ENCODE assay signal across 10 mouse cellular contexts in genomic region chr5:147877520-147877919, GRCm38 (mm10). TPM values are rescaled to one million over a fixed set of nuclear protein-coding genes. Genes with fewer than 3 reads are reported as not detected.
DNase-seq lines count a peak whose midpoint lies in the region; ATAC-seq and TF ChIP-seq lines count a peak whose summit lies in the region.
"Had no signal": no experiment of that assay in that cellular context is flagged by ENCODE, and none has a peak within 500 bp of the region (broad histone marks: within the 10 kb centered on the region; RNA-seq: fewer than 3 reads in every experiment).

No protein-coding gene starts in this region.

- no peak overlapping the region for H3K4me2 ChIP-seq in neural tube, embryonic 15.5 days

- H3K79me2 ChIP-seq in MEL (ENCODE audit: control insufficient read depth, insufficient read depth, low read length, poor library complexity) = no peaks in the 10 kb centered on the region

- peaks cover 5% of the 10 kb centered on the region for H3K4me1 ChIP-seq in lung, adult 2 months (ENCODE audit: control insufficient read depth, insufficient read depth, low read length)
- no peaks in the 10 kb centered on the region for H3K4me1 ChIP-seq in MEL (ENCODE audit: control insufficient read depth in 1 of 2, insufficient read depth in 2 of 2, low read length in 2 of 2)
- no peaks in the 10 kb centered on the region for H3K4me1 ChIP-seq in neural tube, embryonic 15.5 days

- peak; percentile 22 for DNase-seq in embryo, embryonic 11 days
- DNase-seq in embryo, embryonic 9.5 days (ENCODE audit: extremely low spot score) = no peak
- no peak for DNase-seq in lung, adult 2 months
- DNase-seq in lung, adult 18-20 months = no peak
- peak; percentile 70 for DNase-seq in MEL (ENCODE audit: low read depth, low spot score)
- DNase-seq in adrenal gland, adult 18-20 months (ENCODE audit: low spot score in 2 of 2) = no peak
- DNase-seq: gastrocnemius, postnatal 36 days; spleen, adult 18-20 months had no signal

- peak; percentile 56 for TF ChIP-seq CTCF in lung, adult 2 months (IDR thresholded peaks at IDR 0.05; ENCODE audit: insufficient read depth, low read length)
- TF ChIP-seq CTCF in MEL (IDR thresholded peaks at IDR 0.05 in 2 of 3, conservative IDR thresholded peaks at IDR 0.05 in 1 of 3; ENCODE audit: control insufficient read depth in 1 of 3, insufficient read depth in 1 of 3, low read depth in 2 of 3, low read length in 3 of 3, poor library complexity in 1 of 3, severe bottlenecking in 1 of 3) = peak; percentile 68 to 72 (median 72)

- H3K36me3 ChIP-seq in MEL (ENCODE audit: control insufficient read depth in 1 of 2, insufficient read depth in 2 of 2, low read length in 2 of 2) = peaks cover 0 to 7% of the 10 kb centered on the region in 2 experiments; a peak in 2 of 4 replicates
- H3K36me3 ChIP-seq in neural tube, embryonic 15.5 days = peaks cover 79% of the 10 kb centered on the region

- TF ChIP-seq EP300 in MEL (IDR thresholded peaks at IDR 0.05; ENCODE audit: low read depth in 1 of 2, low read length in 2 of 2) = no peak

- no peak overlapping the region for H3K27ac ChIP-seq in MEL (ENCODE audit: control insufficient read depth, low read depth, low read length)
- no peak overlapping the region for H3K27ac ChIP-seq in neural tube, embryonic 15.5 days (replicated peaks)

- 67% methylated on average over 6 of the region's 6 CpGs for WGBS in lung, adult 2 months
- 84% methylated on average over 6 of the region's 6 CpGs for WGBS in neural tube, embryonic 15.5 days

- H3K4me3 ChIP-seq in lung, adult 2 months (replicated peaks; ENCODE audit: extremely low read depth, low read depth, low read length) = no peak overlapping the region
- no peak overlapping the region for H3K4me3 ChIP-seq in MEL (ENCODE audit: control insufficient read depth in 1 of 2, insufficient read depth in 1 of 2, low read depth in 2 of 2, low read length in 2 of 2)
- H3K4me3 ChIP-seq in neural tube, embryonic 15.5 days (replicated peaks) = no peak overlapping the region

- no peaks in the 10 kb centered on the region for H3K9me3 ChIP-seq in MEL (replicated peaks; ENCODE audit: insufficient read depth, low read length)
- no peaks in the 10 kb centered on the region for H3K9me3 ChIP-seq in neural tube, embryonic 15.5 days (replicated peaks)

- TF ChIP-seq RAD21 in MEL (IDR thresholded peaks at IDR 0.05; ENCODE audit: low read depth, low read length) = peak; percentile 18

- no peak for TF ChIP-seq POLR2A in lung, adult 2 months (IDR thresholded peaks at IDR 0.05; ENCODE audit: borderline replicate concordance, extremely low read depth, low read depth, low read length)
- TF ChIP-seq POLR2A in MEL (IDR thresholded peaks at IDR 0.05; ENCODE audit: control insufficient read depth in 1 of 2, insufficient read depth in 1 of 2, low read depth in 1 of 2, low read length in 2 of 2, poor library complexity in 1 of 2) = peak in 1 of 2 experiments; percentile 43; a peak in 1 of 4 replicates

- no peak overlapping the region for H3K9ac ChIP-seq in MEL (ENCODE audit: control insufficient read depth, low read depth, low read length, poor library complexity, severe bottlenecking)
- H3K9ac ChIP-seq in neural tube, embryonic 15.5 days (replicated peaks) = no peak overlapping the region

- ATAC-seq in megakaryocyte progenitor cell, adult 5-6 weeks (replicated peaks; ENCODE audit: poor library complexity) = peak; percentile 30; the same call in 1 of the 2 replicates
- ATAC-seq in neural tube, embryonic 15.5 days (ENCODE audit: low FRiP score) = no peak

- no peaks in the 10 kb centered on the region for H3K27me3 ChIP-seq in MEL (ENCODE audit: control insufficient read depth in 1 of 2, insufficient read depth in 2 of 2, low read length in 2 of 2)
- H3K27me3 ChIP-seq in neural tube, embryonic 15.5 days (replicated peaks) = no peaks in the 10 kb centered on the region

TF ChIP-seq in MEL, 35 proteins besides CTCF, POLR2A, EP300 and RAD21:
- TF ChIP-seq CHD1 (IDR thresholded peaks at IDR 0.05; ENCODE audit: low read depth, low read length) = no peak
- TF ChIP-seq NRF1 (IDR thresholded peaks at IDR 0.05; ENCODE audit: insufficient read depth, low read depth, low read length, poor library complexity, severe bottlenecking) = no peak
- no peak for TF ChIP-seq TAL1 (IDR thresholded peaks at IDR 0.05; ENCODE audit: low read length)
- TF ChIP-seq RCOR1 (IDR thresholded peaks at IDR 0.05; ENCODE audit: low read depth, low read length) = no peak
- no peak for TF ChIP-seq TBP (IDR thresholded peaks at IDR 0.05; ENCODE audit: low read depth, low read length)
- TF ChIP-seq MAZ (IDR thresholded peaks at IDR 0.05; ENCODE audit: low read depth, low read length) = no peak
- TF ChIP-seq SIN3A (IDR thresholded peaks at IDR 0.05; ENCODE audit: low read length) = no peak
- no peak for TF ChIP-seq BHLHE40 (IDR thresholded peaks at IDR 0.05; ENCODE audit: borderline replicate concordance, low read depth, low read length)
- TF ChIP-seq ZNF384 (IDR thresholded peaks at IDR 0.05; ENCODE audit: low read depth, low read length) = no peak
- TF ChIP-seq UBTF (IDR thresholded peaks at IDR 0.05; ENCODE audit: borderline replicate concordance, insufficient read depth, low read depth, low read length) = no peak
- no peak for TF ChIP-seq MYC (IDR thresholded peaks at IDR 0.05; ENCODE audit: low read depth, low read length)
- no peak for TF ChIP-seq ETS1 (IDR thresholded peaks at IDR 0.05; ENCODE audit: low read depth, low read length)
- peak; percentile 43 for TF ChIP-seq SMC3 (IDR thresholded peaks at IDR 0.05; ENCODE audit: low read depth, low read length)
- TF ChIP-seq ZMIZ1 (IDR thresholded peaks at IDR 0.05; ENCODE audit: low read depth, low read length) = no peak
- peak; percentile 28; the same call in 1 of the 2 replicates for TF ChIP-seq ELF1 (IDR thresholded peaks at IDR 0.05; ENCODE audit: low read depth, low read length)
TF ChIP-seq in MEL: peak in this region for 2.

RNA-seq across cellular contexts. Expression of gene Slc46a3, which starts 17.1 kb away (rescaled TPM):
- 41.4 and 46.5 TPM in 2 replicates for polyA plus RNA-seq in lung, adult 2 months (2012; rRNA removed)
- 2.5 and 3.0 TPM in 2 replicates for total RNA-seq in MEL (2012; rRNA removed)
- polyA plus RNA-seq in MEL (2012; ENCODE audit: insufficient read depth in 1 of 2, insufficient read length in 2 of 2, low read depth in 1 of 2, low replicate concordance in 2 of 2, missing spikeins in 1 of 2) = 1 to 10 TPM in 1 of 2 experiments, not detected in 1; 7.7 TPM
- total RNA-seq in megakaryocyte progenitor cell, adult 5-6 weeks (2015) = 3.9 and 4.5 TPM in 2 replicates
- 1.6 and 3.9 TPM in 2 replicates for total RNA-seq in megakaryocyte progenitor cell, adult 5-6 weeks (2017)
- total RNA-seq in adrenal gland, adult 18-20 months (2021) = 10 to 100 TPM; 10.3 to 13.0 TPM
- polyA plus RNA-seq in neural tube, embryonic 15.5 days (2015; fragmentation: Nextera tagmentation; extraction: Ambion mirVana) = 5.1 and 5.5 TPM in 2 replicates

RNA-seq across cellular contexts. Expression of gene Pomp, which starts 17.3 kb away (rescaled TPM):
- 33.9 and 47.1 TPM in 2 replicates for polyA plus RNA-seq in lung, adult 2 months (2012; rRNA removed)
- total RNA-seq in MEL (2012; rRNA removed) = 324 and 348 TPM in 2 replicates
- polyA plus RNA-seq in MEL (2012; ENCODE audit: insufficient read depth in 1 of 2, insufficient read length in 2 of 2, low read depth in 1 of 2, low replicate concordance in 2 of 2, missing spikeins in 1 of 2) = 100 to 1,000 TPM in 1 of 2 experiments, not detected in 1; 500 TPM
- total RNA-seq in megakaryocyte progenitor cell, adult 5-6 weeks (2015) = 194 and 211 TPM in 2 replicates
- 141 and 205 TPM in 2 replicates for total RNA-seq in megakaryocyte progenitor cell, adult 5-6 weeks (2017)
- 100 to 1,000 TPM; 159 to 222 TPM for total RNA-seq in adrenal gland, adult 18-20 months (2021)
- 497 and 516 TPM in 2 replicates for polyA plus RNA-seq in neural tube, embryonic 15.5 days (2015; fragmentation: Nextera tagmentation; extraction: Ambion mirVana)

Comparison
In these comparisons a context has a peak if more than half of its experiments do, and no peak if none do; other contexts are left out.
1. DNase-seq: peak in embryo, embryonic 11 days (single experiment) and MEL (single experiment); none in embryo, embryonic 9.5 days (single experiment), lung, adult 2 months (single experiment), lung, adult 18-20 months (0 of 2) and adrenal gland, adult 18-20 months (0 of 2).